Mouse (Mus musculus): Measurements from ENCODE around the gene Hist3h2a. TPM values are rescaled to one million over a fixed set of nuclear protein-coding genes. Genes with fewer than 3 reads are reported as not detected.

Gene Hist3h2a
- 22.2 and 23.7 TPM in 2 replicates for polyA plus RNA-seq (2015; fragmentation: Nextera tagmentation; extraction: Ambion mirVana)

GRCm38 (mm10) chr11:58954420-58955142 lies at the start of gene Hist3h2a, which contains the start of gene Trim17:
Hist3h2a (plus strand) TSS chr11:58954685.
Trim17 (plus strand) TSS chr11:58954685.
- H3K27me3 ChIP-seq: peaks cover 25% of the 10 kb centered on the region
- H3K36me3 ChIP-seq: peaks cover 5% of the 10 kb centered on the region; the same call in 1 of the 2 replicates
- H3K4me1 ChIP-seq: peaks cover 29% of the 10 kb centered on the region
- peak within 1 kb of the TSS; percentile 100 for H3K27ac ChIP-seq
- H3K9me3 ChIP-seq: no peaks in the 10 kb centered on the region
- H3K4me2 ChIP-seq: peak within 1 kb of the TSS; percentile 87
- peak; percentile 94 for ATAC-seq (ENCODE audit: borderline replicate concordance, extremely low read depth, low FRiP score, low TSS enrichment)
- WGBS: under 1% methylated on average over 49 of the region's 49 CpGs
- H3K9ac ChIP-seq: peak within 1 kb of the TSS; percentile 79
- peak within 1 kb of the TSS; percentile 61 for H3K4me3 ChIP-seq

GRCm38 (mm10) chr11:58904838-58905237 lies 49.6 kb upstream of the Hist3h2a start:
- Histone ChIP-seq H3K27me3 (no peaks in the 10 kb centered on the region), H3K9me3 (no peaks in the 10 kb centered on the region), H3K4me3 (peak overlapping the region; percentile 73; the same call in 1 of the 2 replicates), H3K9ac (no peak overlapping the region), H3K27ac (no peak overlapping the region), H3K4me1 (peaks cover 8% of the 10 kb centered on the region; the same call in 1 of the 2 replicates), H3K4me2 (peak overlapping the region; percentile 84), H3K36me3 (peaks cover 11% of the 10 kb centered on the region)
- 45% methylated on average over 6 of the region's 6 CpGs for WGBS
- no peak for ATAC-seq (ENCODE audit: borderline replicate concordance, extremely low read depth, low FRiP score, low TSS enrichment)

- Histone ChIP-seq H3K4me3 (no peak overlapping the region), H3K36me3 (no peaks in the 10 kb centered on the region), H3K4me1 (no peaks in the 10 kb centered on the region; the same call in 1 of the 2 replicates), H3K4me2 (no peak overlapping the region), H3K9me3 (no peaks in the 10 kb centered on the region), H3K9ac (no peak overlapping the region), H3K27ac (no peak overlapping the region), H3K27me3 (no peaks in the 10 kb centered on the region)
- no peak for ATAC-seq (ENCODE audit: borderline replicate concordance, extremely low read depth, low FRiP score, low TSS enrichment)
- WGBS: 80% methylated on average over 1 of the region's 1 CpGs
Observed at GRCm38 (mm10) chr11:58913776-58914175, 40.7 kb upstream of the Hist3h2a start.

- Histone ChIP-seq H3K27ac (no peak overlapping the region), H3K4me3 (peak overlapping the region; percentile 32), H3K4me1 (no peaks in the 10 kb centered on the region; the same call in 1 of the 2 replicates), H3K9ac (peak overlapping the region; percentile 33), H3K27me3 (no peaks in the 10 kb centered on the region), H3K36me3 (no peaks in the 10 kb centered on the region), H3K9me3 (no peaks in the 10 kb centered on the region), H3K4me2 (peak overlapping the region; percentile 70)
- 9% methylated on average over 17 of the region's 17 CpGs for WGBS
- no peak; the same call in 1 of the 2 replicates for ATAC-seq (ENCODE audit: borderline replicate concordance, extremely low read depth, low FRiP score, low TSS enrichment)
Observed at GRCm38 (mm10) chr11:58914461-58915028, 39.9 kb upstream of the Hist3h2a start.

GRCm38 (mm10) chr11:58916879-58917744 lies 37.4 kb upstream of the Hist3h2a start:
- no peaks in the 10 kb centered on the region for H3K36me3 ChIP-seq

GRCm38 (mm10) chr11:58917745-58918366 lies 36.6 kb upstream of the Hist3h2a start, which contains the start of gene Btnl10:
Btnl10 (plus strand) TSS chr11:58917908.
- Histone ChIP-seq H3K9me3 (no peaks in the 10 kb centered on the region), H3K4me2 (no peak within 1 kb of the TSS), H3K27me3 (0 out of 2 replicates have a peak, but pooled peaks cover under 1% of the 10 kb centered on the region), H3K9ac (no peak within 1 kb of the TSS), H3K4me1 (no peaks in the 10 kb centered on the region; the same call in 1 of the 2 replicates), H3K36me3 (no peaks in the 10 kb centered on the region), H3K4me3 (no peak within 1 kb of the TSS), H3K27ac (no peak within 1 kb of the TSS)
- no peak for ATAC-seq (ENCODE audit: borderline replicate concordance, extremely low read depth, low FRiP score, low TSS enrichment)
- 77% methylated on average over 12 of the region's 12 CpGs for WGBS

More at GRCm38 (mm10) chr11:58916879-58917744, 37.4 kb upstream of the Hist3h2a start:
- Histone ChIP-seq H3K4me2 (no peak overlapping the region), H3K4me3 (no peak overlapping the region), H3K27ac (no peak overlapping the region), H3K4me1 (no peaks in the 10 kb centered on the region; the same call in 1 of the 2 replicates), H3K9ac (no peak overlapping the region), H3K9me3 (no peaks in the 10 kb centered on the region), H3K27me3 (no peaks in the 10 kb centered on the region)
- whole genome bisulfite sequencing: 45% methylated on average over 14 of the region's 14 CpGs
- ATAC-seq (ENCODE audit: borderline replicate concordance, extremely low read depth, low FRiP score, low TSS enrichment): no peak

- Histone ChIP-seq H3K4me2 (no peak overlapping the region), H3K36me3 (no peaks in the 10 kb centered on the region), H3K27me3 (0 out of 2 replicates have a peak, but pooled peaks cover 5% of the 10 kb centered on the region), H3K4me3 (no peak overlapping the region), H3K27ac (no peak overlapping the region), H3K4me1 (no peaks in the 10 kb centered on the region; the same call in 1 of the 2 replicates), H3K9me3 (no peaks in the 10 kb centered on the region), H3K9ac (no peak overlapping the region)
- no peak for ATAC-seq (ENCODE audit: borderline replicate concordance, extremely low read depth, low FRiP score, low TSS enrichment)
- 67% methylated on average over 5 of the region's 5 CpGs for WGBS
Observed at GRCm38 (mm10) chr11:58918759-58919158, 35.7 kb upstream of the Hist3h2a start.

- Histone ChIP-seq H3K4me1 (0 out of 2 replicates have a peak, but pooled peaks cover 1% of the 10 kb centered on the region), H3K9me3 (no peaks in the 10 kb centered on the region), H3K27ac (no peak overlapping the region), H3K4me2 (no peak overlapping the region), H3K4me3 (no peak overlapping the region), H3K36me3 (no peaks in the 10 kb centered on the region), H3K27me3 (0 out of 2 replicates have a peak, but pooled peaks cover 5% of the 10 kb centered on the region), H3K9ac (no peak overlapping the region)
- 75% methylated on average over 9 of the region's 9 CpGs for WGBS
- ATAC-seq (ENCODE audit: borderline replicate concordance, extremely low read depth, low FRiP score, low TSS enrichment): no peak
Observed at GRCm38 (mm10) chr11:58922420-58922819, 32.1 kb upstream of the Hist3h2a start.

- H3K4me1 ChIP-seq: 0 out of 2 replicates have a peak, but pooled peaks cover 15% of the 10 kb centered on the region
- no peak for ATAC-seq (ENCODE audit: borderline replicate concordance, extremely low read depth, low FRiP score, low TSS enrichment)
- H3K4me2 ChIP-seq: no peak overlapping the region
- WGBS: 54% methylated on average over 2 of the region's 3 CpGs
- peaks cover 9% of the 10 kb centered on the region for H3K36me3 ChIP-seq
- H3K27me3 ChIP-seq: 0 out of 2 replicates have a peak, but pooled peaks cover 5% of the 10 kb centered on the region
- no peaks in the 10 kb centered on the region for H3K9me3 ChIP-seq
- no peak overlapping the region for H3K27ac ChIP-seq
- no peak overlapping the region for H3K4me3 ChIP-seq
- no peak overlapping the region for H3K9ac ChIP-seq
Observed at GRCm38 (mm10) chr11:58926651-58927050, 27.8 kb upstream of the Hist3h2a start.

GRCm38 (mm10) chr11:58927053-58927452 lies 27.4 kb upstream of the Hist3h2a start:
- Histone ChIP-seq H3K27me3 (0 out of 2 replicates have a peak, but pooled peaks cover 5% of the 10 kb centered on the region), H3K4me2 (no peak overlapping the region), H3K27ac (no peak overlapping the region), H3K4me3 (no peak overlapping the region), H3K36me3 (peaks cover 13% of the 10 kb centered on the region), H3K4me1 (0 out of 2 replicates have a peak, but pooled peaks cover 15% of the 10 kb centered on the region), H3K9ac (no peak overlapping the region), H3K9me3 (no peaks in the 10 kb centered on the region)
- no peak for ATAC-seq (ENCODE audit: borderline replicate concordance, extremely low read depth, low FRiP score, low TSS enrichment)
- 53% methylated on average over 2 of the region's 2 CpGs for WGBS

Data from lung, embryonic 15.5 days (tissue).